8 mouse cellular contexts compared by ENCODE assay signal in the genomic region with DNA sequence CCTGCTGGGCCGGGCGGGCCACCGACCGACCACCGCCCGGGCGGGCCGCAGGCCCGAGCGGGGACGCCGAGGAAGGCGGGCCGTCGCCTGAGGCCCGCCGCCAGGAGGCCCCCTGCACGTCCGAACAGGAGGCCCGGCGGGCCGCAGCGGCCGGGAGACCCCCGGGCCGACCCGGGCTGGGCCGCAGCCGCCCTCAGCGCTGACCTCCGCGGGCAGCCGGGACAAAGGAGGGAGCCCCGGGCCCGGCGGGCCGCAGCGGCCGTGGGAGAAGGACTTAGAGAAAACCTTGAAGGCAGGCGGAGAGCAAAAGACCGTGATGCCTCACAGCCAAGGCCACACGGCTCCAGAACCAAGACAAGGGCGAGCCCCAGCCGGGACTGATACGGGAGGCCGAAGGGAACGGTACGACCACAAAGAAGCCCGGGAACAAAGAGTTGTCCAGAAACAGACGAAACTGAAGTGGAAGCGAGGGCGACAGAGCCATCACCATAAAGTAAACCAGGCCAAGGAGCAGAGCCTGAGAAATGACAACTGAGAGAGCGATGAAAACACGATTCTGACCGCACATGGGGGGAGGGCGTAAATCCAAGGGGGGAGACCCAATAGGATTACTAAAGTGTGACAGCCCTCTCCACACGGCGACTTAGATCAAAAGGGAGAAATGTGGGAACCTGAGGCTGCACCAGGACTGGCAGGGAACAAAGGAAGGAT. TPM values are rescaled to one million over a fixed set of nuclear protein-coding genes. Genes with fewer than 3 reads are reported as not detected.
A peak's percentile ranks its signal among the peaks of the same experiment; 100 is the strongest.
DNase-seq lines count a peak whose midpoint lies in the region; ATAC-seq and TF ChIP-seq lines count a peak whose summit lies in the region.

No protein-coding gene starts in this region.

- no peak for DNase-seq in layer of hippocampus, adult 2 months (ENCODE audit: low spot score in 2 of 2)
- DNase-seq in layer of hippocampus, adult 11-12 months (ENCODE audit: low spot score), result no peak
- peak; percentile 52 for DNase-seq in adrenal gland, adult 8-10 months
- DNase-seq in kidney, adult 2 months, result peak; percentile 43
- peak; percentile 50 for DNase-seq in lung, postnatal 10 days
- no peak for DNase-seq in left cerebral cortex, postnatal 14 days (ENCODE audit: low spot score in 2 of 2)

- H3K9ac ChIP-seq in forebrain, embryonic 16.5 days (replicated peaks; ENCODE audit: low read depth, low read length), result peak overlapping the region; percentile 95

- H3K4me3 ChIP-seq in layer of hippocampus, adult 2 months, result peak overlapping the region; percentile 61
- peak overlapping the region; percentile 84 for H3K4me3 ChIP-seq in forebrain, embryonic 16.5 days (replicated peaks; ENCODE audit: low read length)
- H3K4me3 ChIP-seq in kidney, adult 2 months (ENCODE audit: insufficient read depth, low read depth, low read length), result peak overlapping the region; percentile 93
- peak overlapping the region; percentile 84 for H3K4me3 ChIP-seq in small intestine, adult 2 months (ENCODE audit: low read depth, low read length)

- no peaks in the 10 kb centered on the region for H3K36me3 ChIP-seq in forebrain, embryonic 16.5 days (ENCODE audit: control insufficient read depth, insufficient read depth)
- H3K36me3 ChIP-seq in kidney, adult 2 months (ENCODE audit: control insufficient read depth, insufficient read depth, low read length), result no peaks in the 10 kb centered on the region
- H3K36me3 ChIP-seq in small intestine, adult 2 months (ENCODE audit: control insufficient read depth, insufficient read depth, low read length), result no peaks in the 10 kb centered on the region

- H3K27ac ChIP-seq in layer of hippocampus, adult 2 months, result peak overlapping the region; percentile 91
- peak overlapping the region; percentile 97 for H3K27ac ChIP-seq in forebrain, embryonic 16.5 days (ENCODE audit: low read length)
- peak overlapping the region; percentile 70 for H3K27ac ChIP-seq in kidney, adult 2 months (ENCODE audit: insufficient read depth, low read depth, low read length)
- H3K27ac ChIP-seq in small intestine, adult 2 months (ENCODE audit: insufficient read depth, low read depth, low read length), result peak overlapping the region; percentile 38

- peaks cover 66% of the 10 kb centered on the region for H3K4me1 ChIP-seq in forebrain, embryonic 16.5 days (replicated peaks; ENCODE audit: control insufficient read depth, insufficient read depth, low read length)
- H3K4me1 ChIP-seq in kidney, adult 2 months (ENCODE audit: control insufficient read depth, insufficient read depth, low read length), result peaks cover 12% of the 10 kb centered on the region; the same call in 1 of the 2 replicates
- peaks cover 2% of the 10 kb centered on the region; the same call in 1 of the 2 replicates for H3K4me1 ChIP-seq in small intestine, adult 2 months (ENCODE audit: control insufficient read depth, insufficient read depth, insufficient read length, low read length)

- TF ChIP-seq POLR2A in kidney, adult 2 months (IDR thresholded peaks at IDR 0.05; ENCODE audit: low read depth, low read length), result no peak
- no peak for TF ChIP-seq POLR2A in small intestine, adult 2 months (IDR thresholded peaks at IDR 0.05; ENCODE audit: low read depth, low read length)

- TF ChIP-seq CTCF in layer of hippocampus, adult 2 months (conservative IDR thresholded peaks at IDR 0.05), result no peak
- no peak for TF ChIP-seq CTCF in kidney, adult 2 months (conservative IDR thresholded peaks at IDR 0.05; ENCODE audit: insufficient read depth, insufficient read length, low read depth, low read length)
- TF ChIP-seq CTCF in small intestine, adult 2 months (IDR thresholded peaks at IDR 0.05; ENCODE audit: extremely low read depth, insufficient read length, insufficient replicate concordance, low read depth, low read length), result 0 out of 2 replicates have a peak, but pooled peaks have one; percentile 2

- H3K27me3 ChIP-seq in forebrain, embryonic 16.5 days (replicated peaks; ENCODE audit: control insufficient read depth, insufficient read depth, low read length), result no peaks in the 10 kb centered on the region
- H3K27me3 ChIP-seq in kidney, adult 2 months (replicated peaks; ENCODE audit: control insufficient read depth, insufficient read depth, low read length), result no peaks in the 10 kb centered on the region
- 0 out of 2 replicates have a peak, but pooled peaks cover 2% of the 10 kb centered on the region for H3K27me3 ChIP-seq in small intestine, adult 2 months (ENCODE audit: control insufficient read depth, insufficient read depth, low read length)

- peak; percentile 5; the same call in 1 of the 2 replicates for ATAC-seq in forebrain, embryonic 16.5 days

- no peaks in the 10 kb centered on the region for H3K9me3 ChIP-seq in forebrain, embryonic 16.5 days (ENCODE audit: control insufficient read depth, low read length)

- intact Hi-C loops in left cerebral cortex, postnatal 14 days (cut with DNase I), result loop anchor here (2.0 to 5.0 kb wide), 2 partner anchors 76 to 128 kb away; no protein-coding TSS in a partner anchor

- H3K4me2 ChIP-seq in forebrain, embryonic 16.5 days (ENCODE audit: low read length), result peak overlapping the region; percentile 70

- WGBS in forebrain, embryonic 16.5 days, result under 1% methylated on average over 56 of the region's 58 CpGs
- 1% methylated on average over 57 of the region's 58 CpGs for WGBS in kidney, adult 2 months
- WGBS in small intestine, adult 2 months, result 2% methylated on average over 58 of the region's 58 CpGs

RNA-seq across cellular contexts. Expression of gene Macf1, which starts 19.1 kb away (rescaled TPM):
- 100 to 1,000 TPM; 231 to 247 TPM for total RNA-seq in layer of hippocampus, adult 2 months (2021)
- total RNA-seq in adrenal gland, adult 8-10 months (2022), result 100 to 1,000 TPM; 137 to 199 (median 157) TPM
- polyA plus RNA-seq in forebrain, embryonic 16.5 days (2015; fragmentation: Nextera tagmentation; extraction: Ambion mirVana), result 75.0 and 82.9 TPM in 2 replicates
- polyA plus RNA-seq in kidney, adult 2 months (2012; rRNA removed), result 58.4 and 62.9 TPM in 2 replicates
- 14.9 and 22.3 TPM in 2 replicates for polyA plus RNA-seq in small intestine, adult 2 months (2012; rRNA removed)
- 100 to 1,000 TPM; 211 to 227 TPM for total RNA-seq in left cerebral cortex, postnatal 14 days (2021)

RNA-seq across cellular contexts. Expression of gene Ndufs5, which starts 52.9 kb away (rescaled TPM):
- 100 to 1,000 TPM; 169 to 194 TPM for total RNA-seq in layer of hippocampus, adult 2 months (2021)
- total RNA-seq in adrenal gland, adult 8-10 months (2022), result 100 to 1,000 TPM; 141 to 205 (median 168) TPM
- 348 and 362 TPM in 2 replicates for polyA plus RNA-seq in forebrain, embryonic 16.5 days (2015; fragmentation: Nextera tagmentation; extraction: Ambion mirVana)
- polyA plus RNA-seq in kidney, adult 2 months (2012; rRNA removed), result 99.5 and 147 TPM in 2 replicates
- 7.1 and 16.5 TPM in 2 replicates for polyA plus RNA-seq in small intestine, adult 2 months (2012; rRNA removed)
- total RNA-seq in left cerebral cortex, postnatal 14 days (2021), result 100 to 1,000 TPM; 187 to 196 TPM

Comparison
In these comparisons a context has a peak if more than half of its experiments do, and no peak if none do; other contexts are left out.
1. DNase-seq: peak in adrenal gland, adult 8-10 months (single experiment), kidney, adult 2 months (single experiment) and lung, postnatal 10 days (single experiment); none in layer of hippocampus, adult 2 months (0 of 2), layer of hippocampus, adult 11-12 months (single experiment) and left cerebral cortex, postnatal 14 days (0 of 2).
2. H3K27ac ChIP-seq: peak in every context shown above with its lines; median percentile 97 in forebrain, embryonic 16.5 days; 91 in layer of hippocampus, adult 2 months; 70 in kidney, adult 2 months; 38 in small intestine, adult 2 months.
3. Peak in every context shown above with its lines, with median percentiles within 50 percentile points of each other: H3K4me3 ChIP-seq.